Mouse (Mus musculus): ENCODE data around the gene Rhbdd2. TPM values are rescaled to one million over a fixed set of nuclear protein-coding genes. Genes with fewer than 3 reads are reported as not detected.

Rhbdd2 gene
- total RNA-seq, 1 experiment: 15.7 TPM

DNA sequence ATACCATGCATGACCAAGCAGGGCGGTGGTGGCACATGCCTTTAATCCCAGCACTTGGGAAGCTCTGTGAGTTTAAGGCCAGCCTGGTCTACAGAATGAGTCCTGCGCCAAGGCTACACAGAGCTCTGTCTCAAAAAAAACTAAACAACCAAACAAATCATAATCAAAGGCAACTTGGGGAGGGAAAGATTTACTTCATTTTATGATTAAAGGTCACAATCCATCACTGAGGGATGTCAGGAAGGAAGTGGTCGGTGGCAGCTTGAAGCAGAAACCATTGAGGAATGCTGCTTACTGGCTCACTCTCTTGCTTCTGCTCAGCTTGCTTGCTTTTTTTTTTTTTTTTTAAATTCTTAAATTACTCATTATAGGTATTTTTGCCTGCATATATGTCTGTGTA is 44.3 kb downstream of the Rhbdd2 start:
- Histone ChIP-seq H3K9me3 (ENCODE audit: control insufficient read depth, insufficient read depth, low read depth, low read length) (no peaks in the 10 kb centered on the region), H3K4me3 (ENCODE audit: insufficient read depth in 1 of 2, low read depth in 1 of 2, low read length in 2 of 2, poor library complexity in 1 of 2, severe bottlenecking in 1 of 2) (no peak overlapping the region), H3K36me3 (ENCODE audit: control insufficient read depth, insufficient read depth, low read length, poor library complexity, severe bottlenecking) (no peaks in the 10 kb centered on the region), H3K9ac (ENCODE audit: insufficient read depth, low read depth, low read length, poor library complexity, severe bottlenecking) (no peak overlapping the region), H3K27ac (ENCODE audit: insufficient read depth, low read depth, low read length, poor library complexity, severe bottlenecking) (no peak overlapping the region), H3K4me1 (ENCODE audit: control insufficient read depth in 2 of 2, insufficient read depth in 2 of 2, low read length in 2 of 2, poor library complexity in 1 of 2) (peaks cover 6 to 27% of the 10 kb centered on the region in 2 experiments; a peak in 3 of 4 replicates)
- no peak for DNase-seq (ENCODE audit: low read depth, low spot score)
- TF ChIP-seq ZC3H11A (IDR thresholded peaks at IDR 0.05; ENCODE audit: borderline replicate concordance, low read depth, low read length): no peak
- TF ChIP-seq HCFC1 (IDR thresholded peaks at IDR 0.05; ENCODE audit: borderline replicate concordance, insufficient read depth, low read length): no peak
- TF ChIP-seq ZNF384 (IDR thresholded peaks at IDR 0.05; ENCODE audit: low read depth, low read length): no peak
- no peak for TF ChIP-seq CHD2 (IDR thresholded peaks at IDR 0.05; ENCODE audit: low read depth, low read length)
- no peak for TF ChIP-seq MAFK (IDR thresholded peaks at IDR 0.05; ENCODE audit: insufficient read depth, low read depth, low read length)
- in situ Hi-C loops (cut with MboI; ENCODE audit: low sequenced_read_pairs in 2 of 2, unreplicated experiment in 2 of 2): no loop called here

DNA sequence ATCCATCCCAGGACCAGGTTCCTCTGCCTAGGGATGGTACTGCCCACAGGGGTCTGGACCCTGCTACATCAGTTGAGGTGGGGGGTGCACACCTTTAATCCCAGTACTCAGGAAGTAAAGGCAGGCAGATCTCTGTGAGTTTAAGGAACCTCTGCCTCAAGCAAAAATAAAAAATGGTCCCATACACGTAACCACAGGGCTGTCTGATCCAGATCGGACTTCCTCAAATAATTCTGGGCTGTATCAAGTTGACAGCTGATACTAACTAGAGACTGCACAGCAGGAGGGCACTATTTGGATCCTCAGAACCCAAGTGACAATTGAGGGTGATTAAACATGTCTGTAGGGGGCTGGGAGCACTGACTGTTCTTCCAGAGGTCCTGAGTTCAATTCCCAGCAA is 44.8 kb downstream of the Rhbdd2 start:
- Histone ChIP-seq H3K36me3 (ENCODE audit: control insufficient read depth, insufficient read depth, low read length, poor library complexity, severe bottlenecking) (no peaks in the 10 kb centered on the region), H3K9ac (ENCODE audit: insufficient read depth, low read depth, low read length, poor library complexity, severe bottlenecking) (no peak overlapping the region), H3K27ac (ENCODE audit: insufficient read depth, low read depth, low read length, poor library complexity, severe bottlenecking) (no peak overlapping the region), H3K4me1 (ENCODE audit: control insufficient read depth in 2 of 2, insufficient read depth in 2 of 2, low read length in 2 of 2, poor library complexity in 1 of 2) (peaks cover 6 to 24% of the 10 kb centered on the region in 2 experiments; a peak in 3 of 4 replicates), H3K9me3 (ENCODE audit: control insufficient read depth, insufficient read depth, low read depth, low read length) (no peaks in the 10 kb centered on the region), H3K4me3 (ENCODE audit: insufficient read depth in 1 of 2, low read depth in 1 of 2, low read length in 2 of 2, poor library complexity in 1 of 2, severe bottlenecking in 1 of 2) (no peak overlapping the region)
- in situ Hi-C loops (cut with MboI; ENCODE audit: low sequenced_read_pairs in 2 of 2, unreplicated experiment in 2 of 2): no loop called here
- TF ChIP-seq HCFC1 (IDR thresholded peaks at IDR 0.05; ENCODE audit: borderline replicate concordance, insufficient read depth, low read length): no peak
- TF ChIP-seq ZC3H11A (IDR thresholded peaks at IDR 0.05; ENCODE audit: borderline replicate concordance, low read depth, low read length): no peak
- no peak for TF ChIP-seq ZNF384 (IDR thresholded peaks at IDR 0.05; ENCODE audit: low read depth, low read length)
- TF ChIP-seq CHD2 (IDR thresholded peaks at IDR 0.05; ENCODE audit: low read depth, low read length): no peak
- TF ChIP-seq MAFK (IDR thresholded peaks at IDR 0.05; ENCODE audit: insufficient read depth, low read depth, low read length): no peak
- DNase-seq (ENCODE audit: low read depth, low spot score): no peak

DNA sequence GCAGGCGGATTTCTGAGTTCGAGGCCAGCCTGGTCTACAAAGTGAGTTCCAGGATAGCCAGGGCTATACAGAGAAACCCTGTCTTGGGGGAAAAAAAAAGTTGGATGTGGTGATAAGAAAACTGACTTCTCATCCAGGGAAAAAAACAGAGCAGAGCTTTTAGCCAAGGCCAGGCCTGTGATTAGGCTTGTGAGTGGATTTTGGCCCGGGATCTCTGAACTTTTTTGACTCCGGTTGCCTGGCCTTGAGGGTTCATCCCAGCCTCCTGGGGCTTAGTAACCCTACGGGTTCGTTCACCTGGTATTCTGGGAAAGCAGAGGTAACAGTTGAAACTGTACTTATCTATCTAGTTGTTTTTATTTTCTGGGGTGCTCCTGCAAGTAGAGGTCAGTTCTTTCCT is 46.1 kb downstream of the Rhbdd2 start:
- TF ChIP-seq ZNF384 (IDR thresholded peaks at IDR 0.05; ENCODE audit: low read depth, low read length) (no peak), HCFC1 (IDR thresholded peaks at IDR 0.05; ENCODE audit: borderline replicate concordance, insufficient read depth, low read length) (no peak), ZC3H11A (IDR thresholded peaks at IDR 0.05; ENCODE audit: borderline replicate concordance, low read depth, low read length) (no peak), MAFK (IDR thresholded peaks at IDR 0.05; ENCODE audit: insufficient read depth, low read depth, low read length) (no peak), CHD2 (IDR thresholded peaks at IDR 0.05; ENCODE audit: low read depth, low read length) (no peak)
- in situ Hi-C loops (cut with MboI; ENCODE audit: low sequenced_read_pairs in 2 of 2, unreplicated experiment in 2 of 2): no loop called here
- Histone ChIP-seq H3K4me3 (ENCODE audit: insufficient read depth in 1 of 2, low read depth in 1 of 2, low read length in 2 of 2, poor library complexity in 1 of 2, severe bottlenecking in 1 of 2) (no peak overlapping the region), H3K9ac (ENCODE audit: insufficient read depth, low read depth, low read length, poor library complexity, severe bottlenecking) (no peak overlapping the region), H3K36me3 (ENCODE audit: control insufficient read depth, insufficient read depth, low read length, poor library complexity, severe bottlenecking) (no peaks in the 10 kb centered on the region), H3K27ac (ENCODE audit: insufficient read depth, low read depth, low read length, poor library complexity, severe bottlenecking) (no peak overlapping the region), H3K9me3 (ENCODE audit: control insufficient read depth, insufficient read depth, low read depth, low read length) (no peaks in the 10 kb centered on the region), H3K4me1 (ENCODE audit: control insufficient read depth in 2 of 2, insufficient read depth in 2 of 2, low read length in 2 of 2, poor library complexity in 1 of 2) (peaks cover 5 to 17% of the 10 kb centered on the region in 2 experiments; a peak in 3 of 4 replicates)
- DNase-seq (ENCODE audit: low read depth, low spot score): no peak

DNA sequence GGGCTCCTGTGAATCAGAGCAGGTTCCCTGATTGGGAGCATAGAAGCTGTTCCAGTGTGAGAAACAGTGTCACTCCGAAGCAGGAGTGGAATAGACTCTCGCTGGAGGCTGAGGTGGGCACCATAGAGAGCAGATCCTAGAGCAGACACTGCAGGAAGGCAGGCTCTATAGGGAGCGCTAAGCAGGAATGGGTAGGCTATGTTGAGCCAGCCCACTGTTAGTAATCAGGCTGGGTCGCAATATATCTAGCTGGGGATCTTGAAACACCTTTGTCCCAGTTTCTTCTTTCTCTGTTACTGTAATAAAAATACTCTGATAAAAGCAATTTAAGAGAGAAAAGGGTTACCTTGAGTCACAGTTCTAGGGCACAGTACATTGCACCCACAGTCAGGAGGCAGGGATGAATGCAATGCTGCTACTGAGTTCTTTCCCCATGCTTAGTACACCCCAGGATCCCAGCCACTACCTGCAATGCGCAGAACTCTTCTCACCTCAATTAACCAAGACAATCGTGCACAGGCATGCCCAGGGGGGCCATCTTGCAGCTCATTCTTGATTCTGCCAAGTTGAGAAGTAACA is 48.6 kb downstream of the Rhbdd2 start:
- H3K27ac ChIP-seq (ENCODE audit: insufficient read depth, low read depth, low read length, poor library complexity, severe bottlenecking): no peak overlapping the region
- H3K9ac ChIP-seq (ENCODE audit: insufficient read depth, low read depth, low read length, poor library complexity, severe bottlenecking): no peak overlapping the region
- in situ Hi-C loops (cut with MboI; ENCODE audit: low sequenced_read_pairs in 2 of 2, unreplicated experiment in 2 of 2): no loop called here
- peaks cover 0 to 8% of the 10 kb centered on the region in 2 experiments; a peak in 1 of 4 replicates for H3K4me1 ChIP-seq (ENCODE audit: control insufficient read depth in 2 of 2, insufficient read depth in 2 of 2, low read length in 2 of 2, poor library complexity in 1 of 2)
- no peak for TF ChIP-seq ZC3H11A (IDR thresholded peaks at IDR 0.05; ENCODE audit: borderline replicate concordance, low read depth, low read length)
- TF ChIP-seq HCFC1 (IDR thresholded peaks at IDR 0.05; ENCODE audit: borderline replicate concordance, insufficient read depth, low read length): no peak
- no peak for TF ChIP-seq MAFK (IDR thresholded peaks at IDR 0.05; ENCODE audit: insufficient read depth, low read depth, low read length)
- TF ChIP-seq ZNF384 (IDR thresholded peaks at IDR 0.05; ENCODE audit: low read depth, low read length): no peak
- H3K36me3 ChIP-seq (ENCODE audit: control insufficient read depth, insufficient read depth, low read length, poor library complexity, severe bottlenecking): no peaks in the 10 kb centered on the region
- H3K9me3 ChIP-seq (ENCODE audit: control insufficient read depth, insufficient read depth, low read depth, low read length): no peaks in the 10 kb centered on the region
- no peak overlapping the region for H3K4me3 ChIP-seq (ENCODE audit: insufficient read depth in 1 of 2, low read depth in 1 of 2, low read length in 2 of 2, poor library complexity in 1 of 2, severe bottlenecking in 1 of 2)
- no peak for DNase-seq (ENCODE audit: low read depth, low spot score)

Measured in ES-E14 (cell line).